Mouse (Mus musculus) heart, adult 2 months (tissue): Measurements from ENCODE around the gene Gtpbp6. TPM values are rescaled to one million over a fixed set of nuclear protein-coding genes. Genes with fewer than 3 reads are reported as not detected.
"Not testable (repeated sequence)": the region's sequence is repeated elsewhere in the genome, so short reads cannot be mapped to it uniquely, and the experiment has no call there.

Experiments used
- DNase-seq, 2 experiments: peaks; one replicate each; pipeline ENCODE4 v3.0.0; 2021
- H3K27ac ChIP-seq: fragments of 200-600 bp; 2 replicates; pipeline ENCODE4 v1.8.1; 2022
- H3K27me3 ChIP-seq: fragments of 200-500 bp; 2 replicates; pipeline ENCODE4 v1.6.1; 2012; ENCODE audit warnings: mild to moderate bottlenecking, low read length, inconsistent platforms, mixed read lengths; ENCODE audit not compliant: control insufficient read depth, insufficient read depth
- H3K36me3 ChIP-seq: fragments of 200-500 bp; 2 replicates; pipeline ENCODE4 v1.6.1; 2012; ENCODE audit warnings: low read length, inconsistent platforms; ENCODE audit not compliant: control insufficient read depth, insufficient read depth
- H3K4me1 ChIP-seq: fragments of 200-500 bp; 2 replicates; pipeline ENCODE4 v1.6.1; 2011; ENCODE audit warnings: low read length; ENCODE audit not compliant: control insufficient read depth, insufficient read depth
- H3K4me3 ChIP-seq: fragments of 200-600 bp; 2 replicates; pipeline ENCODE4 v1.8.1; 2022
- H3K79me2 ChIP-seq: fragments of 200-500 bp; replicated peaks from 2 replicates; pipeline ENCODE4 v1.6.1; 2012; ENCODE audit warnings: mild to moderate bottlenecking, inconsistent platforms, low read length, moderate library complexity, mixed read lengths; ENCODE audit not compliant: control insufficient read depth, insufficient read depth
- H3K9ac ChIP-seq: fragments of 200-500 bp; 2 replicates; pipeline ENCODE4 v1.6.1; 2012; ENCODE audit warnings: low read depth, mild to moderate bottlenecking, control low read depth, inconsistent platforms, low read length, mixed read lengths
- CTCF ChIP-seq: fragments of 200-600 bp; IDR thresholded peaks from 2 replicates; pipeline ENCODE4 v1.8.1; 2022; ENCODE audit warnings: antibody characterized with exemption, mild to moderate bottlenecking, moderate library complexity
- EP300 ChIP-seq: fragments of 200-500 bp; IDR thresholded peaks from 2 replicates; pipeline ENCODE4 v1.6.1; 2011; ENCODE audit warnings: low read depth, low read length, control low read depth; ENCODE audit not compliant: insufficient read depth
- POLR2A ChIP-seq: fragments of 200-500 bp; IDR thresholded peaks from 2 replicates; pipeline ENCODE4 v1.6.1; 2011; ENCODE audit warnings: mild to moderate bottlenecking, low read depth, low read length, control low read depth; ENCODE audit not compliant: insufficient read depth
- WGBS: fragments of 180-500 bp; shearing (Covaris S2); methylation state at CpG from one replicate; pipeline ENCODE4 v1.1.7; 2018; 5-methylcytosine and 5-hydroxymethylcytosine counted together
- intact Hi-C: fragments of 180-260 bp; cut with DNase I; formaldehyde crosslinking; loops from one replicate; pipeline ENCODE4 v1.15.1; 2025
- polyA plus RNA-seq: library from polyadenylated mRNA; depleted of rRNA; stranded (reverse); fragments of >200 nt; gene quantifications from 2 replicates; pipeline ENCODE4 v1.2.3, GENCODE M21; 2012; rRNA removed
- total RNA-seq, 2 experiments: library from RNA; stranded (reverse); gene quantifications; 2 replicates each; pipeline ENCODE4 v1.2.3; 2021

Gtpbp6 gene
- total and polyA plus RNA-seq, 3 experiments: 26.0 to 36.6 (median 27.3) TPM

- Histone ChIP-seq H3K4me1 (no peaks in the 10 kb centered on the region), H3K27ac (no peak overlapping the region), H3K36me3 (no peaks in the 10 kb centered on the region), H3K9ac (no peak overlapping the region), H3K79me2 (no peaks in the 10 kb centered on the region), H3K4me3 (no peak overlapping the region), H3K27me3 (no peaks in the 10 kb centered on the region)
- TF ChIP-seq POLR2A (no peak), CTCF (no peak), EP300 (no peak)
- intact Hi-C loops: no loop called here
- no peak for DNase-seq
- WGBS: 55% methylated on average over 4 of the region's 4 CpGs
These were observed 25.0 kb downstream of the Gtpbp6 start for GRCm38 (mm10) chr5:110082961-110083360.

GRCm38 (mm10) chr5:110072413-110072812 lies 35.6 kb downstream of the Gtpbp6 start, which contains the start of gene Gm17655:
Gm17655 (minus strand) TSS chr5:110072513.
- H3K9ac ChIP-seq, DNase-seq, H3K4me3 ChIP-seq, intact Hi-C loops, H3K4me1 ChIP-seq, H3K36me3 ChIP-seq, H3K79me2 ChIP-seq, H3K27ac ChIP-seq, H3K27me3 ChIP-seq: not testable (repeated sequence)
- 82% methylated on average over 2 of the region's 2 CpGs for WGBS

- H3K9ac ChIP-seq: peak overlapping the region; percentile 77
These were observed 50.2 kb downstream of the Gtpbp6 start for GRCm38 (mm10) chr5:110057637-110058408.

More at GRCm38 (mm10) chr5:110057637-110058408, 50.2 kb downstream of the Gtpbp6 start:
- peak overlapping the region; percentile 85 for H3K4me3 ChIP-seq
- DNase-seq: peak; percentile 87 to 91
- TF ChIP-seq CTCF (no peak), POLR2A (peak; percentile 58), EP300 (0 out of 2 replicates have a peak, but pooled peaks have one; percentile 6)
- H3K36me3 ChIP-seq: no peaks in the 10 kb centered on the region
- H3K27ac ChIP-seq: peak overlapping the region; percentile 79
- H3K79me2 ChIP-seq: no peaks in the 10 kb centered on the region
- H3K27me3 ChIP-seq: no peaks in the 10 kb centered on the region
- intact Hi-C loops: loop anchor here (5.0 to 10.0 kb wide), 4 partner anchors 34 to 133 kb away; partner anchors contain the start of genes Chfr, Gm15446, Gm35315 and Zfp932
- WGBS: 1% methylated on average over 19 of the region's 19 CpGs
- no peaks in the 10 kb centered on the region for H3K4me1 ChIP-seq

Other genes starting within 250 kb of the Gtpbp6 start
- 1 to 10 TPM; 2.9 to 3.1 TPM for gene Gm15446, start 184.8 kb downstream of the Gtpbp6 start, total RNA-seq
- gene Gm15446, start 184.8 kb downstream of the Gtpbp6 start, polyA plus RNA-seq: 1.2 and 2.0 TPM in 2 replicates
- gene Zfp932, start 111.7 kb downstream of the Gtpbp6 start, total RNA-seq: 1 to 10 TPM; 6.6 to 7.6 TPM
- 2.5 and 7.7 TPM in 2 replicates for gene Zfp932, start 111.7 kb downstream of the Gtpbp6 start, polyA plus RNA-seq
- gene Gm17655, start 35.7 kb downstream of the Gtpbp6 start, total RNA-seq: 1 to 10 TPM in 1 of 2 experiments, under 1 TPM in 1; 0.98 to 3.1 TPM
- 0.12 and 0.53 TPM in 2 replicates for gene Gm17655, start 35.7 kb downstream of the Gtpbp6 start, polyA plus RNA-seq
- gene Gm35315, start 13.8 kb downstream of the Gtpbp6 start, total RNA-seq: not detected
- gene Gm35315, start 13.8 kb downstream of the Gtpbp6 start, polyA plus RNA-seq: 0.06 TPM in 1 of 2 replicates, not detected in the other
- not detected for gene Plcxd1, start 8.2 kb downstream of the Gtpbp6 start, total RNA-seq
- gene Plcxd1, start 8.2 kb downstream of the Gtpbp6 start, polyA plus RNA-seq: 0.06 and 0.64 TPM in 2 replicates
- 1 to 10 TPM; 2.2 to 3.3 TPM for gene Zfp605, start 1.9 kb upstream of the Gtpbp6 start, total RNA-seq
- 0.68 and 1.2 TPM in 2 replicates for gene Zfp605, start 1.9 kb upstream of the Gtpbp6 start, polyA plus RNA-seq
- gene Chfr, start 27.6 kb upstream of the Gtpbp6 start, total RNA-seq: 10 to 100 TPM; 11.3 to 14.5 TPM
- gene Chfr, start 27.6 kb upstream of the Gtpbp6 start, polyA plus RNA-seq: 16.2 and 21.7 TPM in 2 replicates
- gene Golga3, start 68.5 kb upstream of the Gtpbp6 start, total RNA-seq: 10 to 100 TPM; 47.2 to 53.6 TPM
- 9.8 and 18.8 TPM in 2 replicates for gene Golga3, start 68.5 kb upstream of the Gtpbp6 start, polyA plus RNA-seq
- gene Ankle2, start 122.8 kb upstream of the Gtpbp6 start, total RNA-seq: 10 to 100 TPM; 27.5 to 32.7 TPM
- 6.7 and 10.0 TPM in 2 replicates for gene Ankle2, start 122.8 kb upstream of the Gtpbp6 start, polyA plus RNA-seq
- 10 to 100 TPM; 31.3 to 33.6 TPM for gene Pgam5, start 161.7 kb upstream of the Gtpbp6 start, total RNA-seq
- 20.9 and 29.3 TPM in 2 replicates for gene Pgam5, start 161.7 kb upstream of the Gtpbp6 start, polyA plus RNA-seq
- 100 to 1,000 TPM; 107 to 137 TPM for gene Pxmp2, start 178.0 kb upstream of the Gtpbp6 start, total RNA-seq
- gene Pxmp2, start 178.0 kb upstream of the Gtpbp6 start, polyA plus RNA-seq: 85.0 and 101 TPM in 2 replicates
- 1 to 10 TPM; 1.7 to 2.8 TPM for gene Pole, start 178.1 kb upstream of the Gtpbp6 start, total RNA-seq
- 1.2 and 1.3 TPM in 2 replicates for gene Pole, start 178.1 kb upstream of the Gtpbp6 start, polyA plus RNA-seq
- gene P2rx2, start 235.0 kb upstream of the Gtpbp6 start, total RNA-seq: not detected
- gene P2rx2, start 235.0 kb upstream of the Gtpbp6 start, polyA plus RNA-seq: 0.12 TPM in 1 of 2 replicates, not detected in the other
- gene Lrcol1, start 236.5 kb upstream of the Gtpbp6 start, total RNA-seq: not detected
- gene Lrcol1, start 236.5 kb upstream of the Gtpbp6 start, polyA plus RNA-seq: not detected in 2 replicates